Mouse (Mus musculus) cerebellum, adult 2 months (tissue): ENCODE data around the gene Upp2. TPM values are rescaled to one million over a fixed set of nuclear protein-coding genes. Genes with fewer than 3 reads are reported as not detected.

Experiments used
- DNase-seq, 2 experiments: peaks; one replicate each; pipeline ENCODE4 v3.0.0; 2021
- H3K27ac ChIP-seq: fragments of 200-500 bp; 2 replicates; pipeline ENCODE4 v1.5.1; 2012; ENCODE audit warnings: low read length, control low read depth, inconsistent platforms; ENCODE audit not compliant: insufficient read depth
- H3K27me3 ChIP-seq: fragments of 200-500 bp; 2 replicates; pipeline ENCODE4 v1.6.1; 2012; ENCODE audit warnings: inconsistent platforms, mild to moderate bottlenecking, low read length, moderate library complexity; ENCODE audit not compliant: control insufficient read depth, insufficient read depth
- H3K4me1 ChIP-seq: fragments of 200-500 bp; 2 replicates; pipeline ENCODE4 v1.6.1; 2011; ENCODE audit warnings: low read length; ENCODE audit not compliant: control insufficient read depth, insufficient read depth
- H3K4me3 ChIP-seq: fragments of 200-500 bp; replicated peaks from 2 replicates; pipeline ENCODE3; 2011; ENCODE audit warnings: mild to moderate bottlenecking, low read depth, low read length, control low read depth; ENCODE audit not compliant: insufficient read depth
- CTCF ChIP-seq: fragments of 200-500 bp; IDR thresholded peaks from 2 replicates; pipeline ENCODE4 v1.5.1; 2011; ENCODE audit warnings: low read depth, mild to moderate bottlenecking, control low read depth, low read length, moderate library complexity, borderline replicate concordance; ENCODE audit not compliant: insufficient read depth
- POLR2A ChIP-seq: fragments of 200-500 bp; IDR thresholded peaks from 2 replicates; pipeline ENCODE4 v1.6.1; 2011; ENCODE audit warnings: low read length, control low read depth, borderline replicate concordance; ENCODE audit not compliant: insufficient read depth
- WGBS: fragments of 180-500 bp; shearing (Covaris S2); methylation state at CpG from one replicate; pipeline ENCODE4 v1.1.7; 2018; 5-methylcytosine and 5-hydroxymethylcytosine counted together
- polyA plus RNA-seq: library from polyadenylated mRNA; depleted of rRNA; stranded (reverse); fragments of >200 nt; gene quantifications from 2 replicates; pipeline ENCODE4 v1.2.3, GENCODE M21; 2012

Upp2 gene
- polyA plus RNA-seq, 1 experiment: 38.2 TPM

GRCm38 (mm10) chr2:58574167-58574566 lies 7.1 kb downstream of the Upp2 start:
- 73% methylated on average over 2 of the region's 2 CpGs for WGBS

DNA sequence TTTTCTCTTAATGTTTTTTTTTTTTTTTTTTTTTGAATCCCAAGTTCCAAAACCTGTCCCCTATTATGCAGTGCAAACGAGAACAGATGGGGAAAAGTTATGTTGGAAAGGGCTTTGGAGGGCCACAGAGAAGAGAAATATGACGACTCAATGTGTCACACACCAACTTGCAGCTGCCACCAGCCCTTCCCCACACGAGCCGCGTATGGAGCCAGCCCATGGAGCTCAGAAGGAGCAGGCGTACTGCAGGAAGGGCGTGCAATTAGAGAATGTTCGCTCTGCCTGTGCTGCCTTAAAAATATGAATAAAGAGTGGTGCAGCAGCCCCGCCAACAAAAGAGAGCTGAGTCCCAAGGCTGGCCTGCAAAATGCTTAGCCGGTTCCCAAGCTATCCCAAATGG lies 19.2 kb downstream of the Upp2 start:
- DNase-seq: no peak
- no peak overlapping the region for H3K4me3 ChIP-seq
- 56% methylated on average over 10 of the region's 10 CpGs for WGBS
- no peaks in the 10 kb centered on the region; the same call in 1 of the 2 replicates for H3K4me1 ChIP-seq
- no peaks in the 10 kb centered on the region for H3K27me3 ChIP-seq
- no peak for TF ChIP-seq POLR2A
- TF ChIP-seq CTCF: no peak
- no peak overlapping the region for H3K27ac ChIP-seq

More at GRCm38 (mm10) chr2:58574167-58574566, 7.1 kb downstream of the Upp2 start:
- no peak for DNase-seq
- TF ChIP-seq POLR2A: no peak
- no peak for TF ChIP-seq CTCF
- peaks cover 2% of the 10 kb centered on the region for H3K4me1 ChIP-seq
- no peaks in the 10 kb centered on the region for H3K27me3 ChIP-seq
- no peak overlapping the region for H3K4me3 ChIP-seq
- H3K27ac ChIP-seq: no peak overlapping the region

DNA sequence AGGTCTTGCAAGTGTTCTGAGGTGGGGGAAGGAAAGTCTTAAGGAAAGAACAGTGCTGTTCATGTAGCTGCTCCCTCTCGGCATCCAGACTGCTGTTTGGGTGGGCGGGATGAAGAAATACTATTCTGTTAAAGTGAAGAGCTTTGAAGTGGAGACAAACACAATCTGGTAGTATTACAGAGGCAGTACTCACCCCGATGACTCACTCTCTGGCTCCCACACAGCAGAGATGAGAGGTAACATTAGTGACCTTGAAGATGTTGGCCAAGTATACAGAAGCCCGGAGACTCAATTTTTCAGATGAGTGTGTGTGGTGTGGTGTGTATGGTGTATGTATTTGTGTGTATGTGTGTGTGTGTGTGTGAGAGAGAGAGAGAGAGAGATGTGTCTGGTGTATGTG lies 22.5 kb downstream of the Upp2 start:
- TF ChIP-seq POLR2A (no peak), CTCF (no peak)
- Histone ChIP-seq H3K27me3 (no peaks in the 10 kb centered on the region), H3K27ac (no peak overlapping the region), H3K4me1 (no peaks in the 10 kb centered on the region; the same call in 1 of the 2 replicates), H3K4me3 (no peak overlapping the region)
- 83% methylated on average over 4 of the region's 4 CpGs for WGBS
- no peak for DNase-seq

GRCm38 (mm10) chr2:58590055-58590454 lies 23.0 kb downstream of the Upp2 start:
- WGBS: 94% methylated on average over 1 of the region's 1 CpGs
- Histone ChIP-seq H3K4me3 (no peak overlapping the region), H3K4me1 (no peaks in the 10 kb centered on the region; the same call in 1 of the 2 replicates), H3K27me3 (no peaks in the 10 kb centered on the region), H3K27ac (no peak overlapping the region)
- DNase-seq: no peak
- TF ChIP-seq POLR2A (no peak), CTCF (no peak)

GRCm38 (mm10) chr2:58595350-58595749 lies 28.3 kb downstream of the Upp2 start:
- Histone ChIP-seq H3K4me1 (peaks cover 10% of the 10 kb centered on the region), H3K4me3 (no peak overlapping the region), H3K27ac (no peak overlapping the region), H3K27me3 (no peaks in the 10 kb centered on the region)
- TF ChIP-seq CTCF (no peak), POLR2A (no peak)
- DNase-seq: no peak
- 91% methylated on average over 9 of the region's 9 CpGs for WGBS

DNA sequence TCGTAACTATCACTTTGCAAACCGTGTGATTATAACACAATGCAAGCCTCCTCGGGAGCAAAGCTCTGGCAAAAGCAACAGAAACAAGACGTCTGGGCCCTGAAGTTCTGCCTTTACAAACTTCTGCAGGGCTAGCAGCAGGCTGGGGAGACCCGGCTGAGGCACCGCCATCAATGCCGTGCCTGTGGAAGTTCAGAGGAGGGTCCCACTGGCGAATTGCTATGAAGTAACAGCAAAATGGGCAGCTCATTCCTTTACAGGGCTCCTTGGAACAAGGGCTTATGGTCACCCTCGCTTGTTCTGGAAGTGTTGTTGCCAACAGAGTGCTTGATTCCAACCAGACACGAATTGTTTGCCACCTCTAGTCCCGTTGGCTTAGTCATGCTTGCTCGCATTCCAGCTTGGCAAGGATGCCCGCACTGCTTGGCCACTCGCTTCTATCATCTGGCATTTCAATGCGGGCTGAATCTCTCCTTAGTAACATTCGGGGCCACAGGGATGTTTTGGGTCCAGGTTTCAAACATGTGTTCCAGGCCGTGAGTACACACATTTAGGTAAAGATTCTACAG lies 29.8 kb downstream of the Upp2 start:
- DNase-seq: peak; percentile 86 to 92
- H3K27ac ChIP-seq: 0 out of 2 replicates have a peak overlapping the region, but pooled peaks have one; percentile 6
- H3K4me1 ChIP-seq: peaks cover 10% of the 10 kb centered on the region
- TF ChIP-seq POLR2A: no peak
- no peak for TF ChIP-seq CTCF
- H3K4me3 ChIP-seq: no peak overlapping the region
- 10% methylated on average over 17 of the region's 17 CpGs for WGBS
- H3K27me3 ChIP-seq: no peaks in the 10 kb centered on the region

- WGBS: 95% methylated on average over 3 of the region's 3 CpGs
- H3K4me1 ChIP-seq: peaks cover 10% of the 10 kb centered on the region
- TF ChIP-seq CTCF: no peak
- TF ChIP-seq POLR2A: no peak
- H3K27ac ChIP-seq: no peak overlapping the region
- peak; percentile 24 to 33 for DNase-seq
- H3K27me3 ChIP-seq: no peaks in the 10 kb centered on the region
- no peak overlapping the region for H3K4me3 ChIP-seq
Observed at GRCm38 (mm10) chr2:58597556-58597955, 30.5 kb downstream of the Upp2 start.

DNA sequence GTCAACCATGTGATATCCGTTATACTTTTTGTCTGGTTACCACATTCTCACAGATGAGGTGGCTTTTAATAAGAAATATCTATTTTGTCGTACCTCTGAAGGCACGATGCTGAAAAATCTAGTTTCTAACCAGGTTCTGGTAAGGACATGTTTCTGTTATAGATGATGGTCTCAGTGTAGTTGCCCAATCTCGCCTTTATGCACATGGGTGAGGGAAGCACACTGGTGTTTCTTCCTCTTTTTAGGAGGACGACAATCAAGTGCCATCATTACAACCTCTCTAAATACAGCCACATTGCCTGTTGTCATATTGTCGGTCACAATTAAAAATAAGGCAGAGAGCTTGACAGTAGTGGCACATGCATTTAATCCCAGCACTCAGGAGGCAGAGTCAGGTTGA lies 32.5 kb downstream of the Upp2 start:
- TF ChIP-seq POLR2A: no peak
- TF ChIP-seq CTCF: no peak
- Histone ChIP-seq H3K27me3 (no peaks in the 10 kb centered on the region), H3K4me3 (no peak overlapping the region), H3K4me1 (peaks cover 10% of the 10 kb centered on the region), H3K27ac (no peak overlapping the region)
- 97% methylated on average over 6 of the region's 6 CpGs for WGBS
- no peak for DNase-seq

- H3K27me3 ChIP-seq: no peaks in the 10 kb centered on the region
- no peak overlapping the region for H3K27ac ChIP-seq
- DNase-seq: no peak
- H3K4me1 ChIP-seq: peaks cover 7% of the 10 kb centered on the region
- TF ChIP-seq CTCF (no peak), POLR2A (no peak)
- 71% methylated on average over 4 of the region's 4 CpGs for WGBS
- no peak overlapping the region for H3K4me3 ChIP-seq
Observed at GRCm38 (mm10) chr2:58601382-58601781, 34.3 kb downstream of the Upp2 start.
